Mouse (Mus musculus) duodenum, adult 2 months (tissue): ENCODE measurements around the gene Ociad1. TPM values are rescaled to one million over a fixed set of nuclear protein-coding genes. Genes with fewer than 3 reads are reported as not detected.

Experiments used
- polyA plus RNA-seq: library from polyadenylated mRNA; depleted of rRNA; stranded (reverse); fragments of >200 nt; gene quantifications from 2 replicates; pipeline ENCODE4 v1.2.3, GENCODE M21; 2012; ENCODE audit warnings: low replicate concordance; rRNA removed

The Ociad1 gene
- 29.0 and 58.0 TPM in 2 replicates for polyA plus RNA-seq

GRCm38 (mm10) chr5:73292502-73293457, at the start of gene Ociad1:
Gene Ociad1 (plus strand): TSS chr5:73292784.

GRCm38 (mm10) chr5:73256352-73257065, 36.1 kb upstream of the Ociad1 start, which contains the start of gene Fryl:
Gene Fryl (minus strand): TSS chr5:73256619.

GRCm38 (mm10) chr5:73340723-73341235, 48.2 kb downstream of the Ociad1 start, which contains the start of gene Ociad2:
Gene Ociad2 (minus strand): TSS chr5:73341028.

Other genes with a start within 250 kb of the Ociad1 start
- gene Fryl, start 36.2 kb upstream of the Ociad1 start, polyA plus RNA-seq: 43.3 and 47.6 TPM in 2 replicates
- gene Ociad2, start 48.2 kb downstream of the Ociad1 start, polyA plus RNA-seq: 9.3 and 10.8 TPM in 2 replicates
- gene Cwh43, start 113.3 kb downstream of the Ociad1 start, polyA plus RNA-seq: 0.25 and 9.2 TPM in 2 replicates
- gene Dcun1d4, start 188.2 kb downstream of the Ociad1 start, polyA plus RNA-seq: 1.7 and 2.1 TPM in 2 replicates